Mouse (Mus musculus): ENCODE measurements at regions not wholly inside any gene's neighbourhood (a gene's known extent, or its start where the extent isn't known, plus 50 kb on each side); places are given as distances from the start of the nearest gene placed in this dataset.

DNA sequence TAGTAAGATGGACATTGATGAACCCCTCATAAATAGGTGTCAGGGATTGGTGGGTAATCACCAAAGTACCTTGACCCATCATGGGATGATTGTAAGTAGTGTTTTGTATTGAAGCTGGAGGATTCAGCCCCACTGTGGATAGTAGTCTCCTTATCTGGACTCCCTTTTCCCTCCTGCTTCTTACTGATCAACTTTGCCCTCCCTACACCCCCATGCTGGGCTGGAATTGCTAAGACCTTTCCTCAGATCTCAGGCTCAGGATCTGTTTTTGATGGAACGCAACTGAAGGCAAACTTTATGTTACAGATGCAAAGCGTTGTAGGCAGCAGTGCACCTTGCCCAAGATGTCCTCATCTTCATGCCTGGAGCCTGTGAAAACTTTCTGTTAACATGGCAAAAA, 73.7 kb upstream of the Pgrmc2 start:
- DNase-seq (ENCODE audit: low spot score in 2 of 2) = no peak

DNA sequence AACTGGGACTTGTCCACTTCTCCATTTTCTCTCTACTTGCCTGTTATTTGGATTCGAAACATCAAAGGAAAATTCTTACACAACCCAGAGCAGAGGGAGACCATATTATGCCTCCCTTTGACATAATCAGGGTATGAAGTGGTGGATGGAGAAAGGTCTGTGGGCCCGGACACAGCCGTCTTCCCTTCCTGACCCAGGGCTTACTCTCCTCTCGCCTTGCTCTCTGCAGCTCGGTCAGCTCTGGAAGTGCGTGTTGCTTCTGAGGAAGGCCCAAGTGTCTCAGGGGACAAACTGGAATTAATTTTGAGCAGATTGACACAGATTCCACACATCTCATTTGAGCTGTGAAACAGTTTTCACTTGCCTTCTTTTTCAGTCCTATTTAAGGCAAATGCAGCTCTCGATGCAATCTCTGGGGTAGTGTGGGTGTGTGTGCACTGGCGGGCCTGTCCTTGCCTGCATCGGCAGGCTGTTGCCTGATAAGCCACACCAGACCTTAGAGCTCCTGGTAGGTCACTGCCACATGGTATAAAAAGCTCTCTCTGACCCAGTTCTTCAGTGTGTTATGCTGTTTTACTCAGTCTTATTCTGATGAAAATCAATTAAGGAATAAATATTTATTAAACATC, 72.4 kb upstream of the Pgrmc2 start:
- no peak for DNase-seq (ENCODE audit: low spot score in 2 of 2)

DNA sequence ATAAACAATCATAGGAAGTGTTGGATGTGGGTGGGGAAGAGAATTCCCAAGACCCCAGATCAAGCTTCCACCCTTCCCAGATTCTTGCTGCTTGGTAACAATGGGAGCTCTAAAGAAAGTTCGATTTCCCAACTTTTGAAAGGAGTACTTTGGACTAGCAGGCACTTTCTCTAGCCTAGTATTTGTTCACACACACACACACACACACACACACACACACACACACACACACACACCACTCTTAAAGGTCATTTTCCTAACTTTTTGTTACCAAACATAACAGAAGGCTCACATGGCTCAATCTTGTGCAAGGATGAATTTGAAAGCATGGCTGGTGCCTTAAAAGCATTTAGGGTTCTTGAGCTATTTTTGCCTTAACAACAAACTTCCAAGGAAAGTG, 71.6 kb upstream of the Pgrmc2 start:
- DNase-seq (ENCODE audit: low spot score in 2 of 2) = no peak

DNA sequence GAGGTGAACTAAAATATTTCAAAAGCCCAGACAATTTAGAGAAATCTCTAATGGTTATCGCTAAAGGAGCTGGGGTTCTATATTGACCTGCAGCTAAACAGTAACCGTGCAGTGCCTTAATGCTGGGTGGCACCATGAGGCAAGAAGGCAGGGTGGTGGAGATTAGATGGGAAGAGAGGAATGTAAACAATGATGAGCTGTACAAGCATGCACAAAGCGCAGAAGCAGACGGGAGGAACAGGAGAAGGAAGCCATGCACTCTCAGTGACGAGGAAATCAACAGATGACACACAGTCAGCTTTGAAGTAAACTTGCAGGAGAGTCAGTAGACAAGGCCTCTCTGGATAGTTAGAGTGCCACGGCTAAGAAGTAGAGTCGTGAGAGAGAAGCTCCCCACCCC, 69.1 kb upstream of the Pgrmc2 start:
- no peak for DNase-seq (ENCODE audit: low spot score in 2 of 2)

DNA sequence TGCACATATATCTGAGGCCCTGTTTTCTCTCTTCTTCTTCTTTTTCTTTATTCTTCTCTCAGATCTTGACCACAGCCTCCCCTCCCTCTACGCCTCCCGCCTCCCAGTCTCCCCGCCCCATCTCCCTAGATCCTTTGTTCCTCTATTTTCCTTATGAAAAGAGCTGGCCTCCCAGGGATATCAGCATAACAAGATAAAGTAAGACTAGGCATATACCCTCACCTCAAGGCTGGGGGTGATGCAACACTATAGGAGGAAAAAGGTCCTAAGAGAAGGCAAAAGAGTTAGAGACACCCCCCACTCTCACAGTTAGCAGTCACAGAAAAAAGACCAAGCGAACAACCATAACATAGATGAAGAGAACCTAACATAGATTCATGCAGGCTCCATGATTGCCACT, 57.5 kb upstream of the Pgrmc2 start:
- no peak for DNase-seq (ENCODE audit: low spot score in 2 of 2)

DNA sequence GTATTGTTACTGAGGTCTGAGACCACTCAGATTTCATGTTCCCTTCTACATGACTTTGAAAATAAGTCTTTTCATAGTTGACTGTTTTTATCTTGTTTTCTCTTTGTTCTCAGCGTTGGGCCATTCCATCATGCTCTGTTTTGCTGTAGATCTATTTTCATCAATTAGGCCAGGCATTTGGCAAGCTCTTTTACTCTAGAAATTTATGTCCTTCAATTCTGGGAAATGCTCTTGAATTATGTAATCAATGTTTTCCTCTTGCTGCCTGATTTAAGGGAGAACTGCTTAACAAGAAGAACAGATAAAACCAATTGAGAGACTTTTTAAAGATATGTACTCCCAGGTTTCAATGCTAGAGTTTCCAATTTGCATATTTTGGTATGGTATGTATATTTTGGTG, 55.1 kb upstream of the Pgrmc2 start:
- no peak for DNase-seq (ENCODE audit: low spot score in 2 of 2)

DNA sequence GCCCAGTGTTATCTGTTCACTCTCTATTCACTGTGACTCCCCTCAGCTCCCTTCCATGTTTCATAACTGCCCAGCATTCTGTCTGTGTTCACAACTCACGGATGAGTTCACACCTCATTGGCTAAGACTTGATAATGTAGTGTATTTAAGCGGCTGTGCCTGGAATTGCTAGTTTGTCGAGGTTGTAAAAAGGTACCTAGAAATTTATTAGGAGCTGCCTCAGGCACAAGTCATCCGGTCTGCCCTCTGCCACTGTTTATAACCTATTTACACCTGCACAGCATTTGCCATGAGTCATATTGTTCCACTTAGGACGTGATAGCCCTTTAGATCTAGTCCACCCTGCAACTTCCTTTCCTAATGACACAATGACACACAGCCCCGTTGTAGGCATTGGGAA, 50.0 kb upstream of the Pgrmc2 start:
- no peak for DNase-seq (ENCODE audit: low spot score in 2 of 2)
